Mouse (Mus musculus): Measurements from ENCODE around the gene Akr1c6. TPM values are rescaled to one million over a fixed set of nuclear protein-coding genes. Genes with fewer than 3 reads are reported as not detected.
"Not testable (repeated sequence)": the region's sequence is repeated elsewhere in the genome, so short reads cannot be mapped to it uniquely, and the experiment has no call there.

The Akr1c6 gene
- total RNA-seq (2021) = not detected
- long read RNA-seq, experiment 1 = 0 reads
- long read RNA-seq, experiment 2 = 0 reads

DNA sequence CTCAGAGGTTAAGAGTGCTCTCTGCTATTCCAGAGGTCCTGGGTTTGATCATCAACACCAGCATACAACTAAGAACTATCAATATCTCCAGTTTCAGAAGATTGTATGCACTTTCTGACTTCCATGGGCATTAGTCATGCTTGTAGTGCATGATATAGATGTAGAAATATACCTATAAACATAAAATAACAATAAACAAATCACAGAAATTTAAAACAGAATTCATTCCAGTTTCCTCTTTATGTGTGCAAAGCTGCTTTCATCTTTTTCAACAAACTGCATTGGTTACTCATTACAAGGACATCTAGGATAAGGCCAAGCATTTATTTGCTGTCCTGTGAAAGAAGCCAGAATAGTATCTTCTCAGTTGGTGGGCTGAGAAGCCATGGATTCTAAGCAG lies at the start of gene Akr1c6:
TSS of gene Akr1c6 (plus strand) at position 301 of the 400 bp plus-strand sequence.
- no peak for DNase-seq

DNA sequence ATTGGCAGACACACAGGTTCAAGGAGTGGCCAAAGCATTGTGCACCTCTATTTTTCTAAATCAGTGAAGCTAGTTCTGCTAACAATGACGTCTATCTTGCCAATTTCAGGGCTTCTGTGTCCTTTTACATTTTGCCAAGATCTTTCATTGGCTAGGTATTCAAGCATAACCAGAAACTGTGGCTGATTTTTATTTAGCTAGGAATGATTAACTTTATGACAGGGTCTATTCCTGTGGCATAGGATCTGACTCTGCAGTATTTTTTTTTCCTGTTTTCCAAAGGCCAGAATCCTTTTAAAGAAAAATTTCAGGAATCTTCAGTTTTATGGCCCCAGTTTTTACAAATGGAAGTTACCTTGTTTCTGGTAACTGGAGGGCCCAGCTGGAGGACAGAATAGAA lies 49.2 kb upstream of the Akr1c6 start:
- no peak for DNase-seq

- no peak for DNase-seq
Observed at GRCm38 (mm10) chr13:4385541-4385940, 48.6 kb upstream of the Akr1c6 start.

DNA sequence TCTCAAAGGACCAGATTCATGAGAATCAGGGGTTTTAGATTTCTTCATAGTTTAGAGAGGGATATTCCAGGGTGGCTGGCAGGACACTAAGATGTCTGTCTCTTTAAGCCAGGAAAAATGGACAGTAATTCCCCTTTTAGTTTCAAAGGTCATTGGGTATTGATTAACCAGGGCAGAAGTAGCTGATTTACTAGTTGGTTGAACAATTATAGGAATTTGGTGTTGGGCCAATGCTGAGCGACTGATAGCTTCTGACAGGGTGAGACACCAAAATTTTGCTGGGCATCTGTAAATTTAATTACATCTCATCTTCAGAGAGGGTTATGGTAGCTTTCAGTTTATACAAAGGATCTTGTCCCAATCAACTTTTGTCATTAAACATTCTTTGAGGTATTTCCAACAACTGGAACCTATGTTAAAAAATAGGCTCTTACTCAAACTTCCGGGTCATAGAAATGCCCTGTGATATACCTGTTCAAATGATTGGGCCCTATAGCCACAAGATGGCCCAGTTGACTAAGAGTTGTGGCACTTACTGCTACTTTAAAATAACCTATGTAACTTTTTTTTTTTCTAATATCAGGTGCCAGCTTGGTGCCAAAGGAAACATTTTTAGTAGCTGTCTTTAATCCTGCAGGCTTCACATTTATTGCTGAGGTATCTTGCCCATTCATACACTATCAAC lies 45.2 kb upstream of the Akr1c6 start:
- no peak for DNase-seq

GRCm38 (mm10) chr13:4400360-4400759 lies 33.7 kb upstream of the Akr1c6 start:
- DNase-seq = not testable (repeated sequence)

- DNase-seq = no peak
Observed at GRCm38 (mm10) chr13:4400831-4401230, 33.3 kb upstream of the Akr1c6 start.

DNA sequence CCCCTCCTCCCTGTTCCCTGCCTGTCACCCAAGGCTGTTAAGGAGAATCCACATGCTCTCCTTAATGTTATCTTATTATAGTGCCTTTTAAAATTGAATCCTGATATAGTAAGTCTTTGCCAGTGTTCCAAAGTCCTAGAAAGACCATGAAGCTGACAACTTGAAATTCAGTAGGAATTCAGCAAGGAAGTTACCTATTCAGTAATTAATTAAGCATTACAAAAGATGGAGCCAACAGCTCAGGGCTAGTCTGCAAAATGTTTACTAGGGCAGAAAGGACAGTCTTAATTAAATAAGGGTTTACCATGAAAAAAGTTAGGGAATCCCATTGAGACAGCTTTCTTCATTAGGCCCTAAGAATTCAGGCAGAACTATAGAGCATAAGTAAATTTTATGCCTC lies 31.9 kb upstream of the Akr1c6 start:
- DNase-seq = no peak

DNA sequence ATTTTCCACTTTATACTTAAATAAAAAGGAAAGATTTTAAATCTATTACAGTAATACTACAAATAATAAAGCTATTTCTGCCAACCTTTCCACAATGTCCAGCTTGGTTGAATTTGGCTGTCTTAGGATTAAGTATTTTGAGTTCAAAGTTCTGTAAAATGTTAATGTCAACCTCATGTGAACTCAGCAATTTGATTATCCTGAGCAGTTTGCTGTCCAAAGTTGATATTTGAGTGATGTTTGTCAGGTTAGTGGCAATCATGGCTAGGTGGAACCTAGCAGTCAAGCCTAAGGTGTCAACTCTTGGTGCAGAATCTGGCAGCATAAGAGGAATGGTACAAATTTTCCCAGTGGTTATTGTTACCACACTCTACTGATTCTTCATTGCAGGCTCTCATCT lies 29.4 kb upstream of the Akr1c6 start:
- no peak for DNase-seq

DNA sequence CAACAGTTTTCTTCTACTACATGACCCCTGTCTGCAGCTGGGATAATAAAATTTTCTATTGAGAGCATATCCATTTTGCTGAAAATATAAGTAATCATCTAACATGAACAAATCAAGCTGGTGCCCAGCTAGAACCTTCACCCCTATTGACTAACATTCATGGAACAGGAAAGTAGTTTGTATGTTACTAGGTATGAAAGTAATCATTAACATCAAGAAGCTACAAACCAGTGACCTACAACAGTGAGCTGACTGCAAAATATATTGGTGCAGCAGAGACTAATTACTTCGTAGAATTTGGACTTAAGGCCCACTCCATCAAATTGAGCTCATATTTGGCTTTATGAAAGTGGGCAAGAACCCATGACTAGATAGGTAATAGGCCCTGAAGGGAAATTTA lies 27.3 kb upstream of the Akr1c6 start:
- DNase-seq = no peak

DNA sequence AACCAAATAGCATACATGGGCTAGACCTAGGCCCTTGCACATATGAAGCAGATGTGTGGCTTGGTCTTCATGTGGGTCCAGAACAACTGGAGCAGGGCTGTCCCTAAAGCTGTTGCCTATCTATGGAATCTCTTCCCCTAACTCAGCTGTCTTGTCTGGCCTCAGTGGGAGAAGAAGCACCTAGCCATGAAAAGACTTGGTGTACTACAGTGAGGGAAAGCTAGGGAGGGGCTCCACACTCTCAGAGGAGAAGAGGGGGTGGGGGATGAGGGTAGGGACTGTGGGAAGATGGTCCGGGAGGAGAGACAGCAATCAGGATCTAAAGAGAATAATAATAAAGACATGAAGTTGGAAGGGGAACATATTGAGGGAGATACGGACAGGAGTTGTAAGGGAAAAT lies 5.5 kb upstream of the Akr1c6 start:
- no peak for DNase-seq

DNA sequence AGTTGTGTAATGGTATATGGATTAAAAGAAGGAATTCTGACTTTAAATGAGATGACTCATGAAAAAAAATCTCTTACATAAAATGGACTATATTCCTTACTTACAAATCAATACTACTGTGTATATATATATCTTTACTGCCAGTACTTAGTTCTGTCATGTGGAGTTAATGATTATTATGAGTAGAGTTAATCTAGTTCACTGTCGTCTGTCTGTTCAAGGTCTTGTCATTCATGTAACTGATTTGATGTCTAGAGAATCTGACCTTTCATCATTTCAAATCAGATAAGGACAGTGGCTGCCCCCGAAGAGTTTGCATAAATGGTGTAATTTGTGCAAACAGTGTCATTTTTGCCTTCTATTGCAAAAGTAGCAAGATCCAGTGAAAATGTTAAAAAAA lies 5.1 kb upstream of the Akr1c6 start:
- DNase-seq = no peak

DNA sequence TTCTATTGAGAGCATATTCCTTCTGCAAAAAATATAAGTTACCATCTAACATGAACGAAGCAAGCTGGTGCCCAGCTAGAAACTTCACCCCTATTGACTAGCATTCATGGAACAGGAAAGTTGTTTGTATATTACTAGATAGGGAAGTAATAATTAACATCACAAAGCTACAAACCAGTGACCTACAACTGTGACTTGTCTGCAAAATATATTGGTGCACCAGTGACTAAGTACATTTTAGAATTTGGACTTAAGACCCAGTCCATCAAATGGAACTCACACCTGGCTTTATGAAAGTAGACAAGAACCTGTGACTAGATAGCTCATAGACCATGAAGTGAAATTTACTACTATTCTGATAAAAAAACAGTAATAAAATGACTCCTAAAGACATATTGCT lies 3.0 kb upstream of the Akr1c6 start:
- no peak for DNase-seq

DNA sequence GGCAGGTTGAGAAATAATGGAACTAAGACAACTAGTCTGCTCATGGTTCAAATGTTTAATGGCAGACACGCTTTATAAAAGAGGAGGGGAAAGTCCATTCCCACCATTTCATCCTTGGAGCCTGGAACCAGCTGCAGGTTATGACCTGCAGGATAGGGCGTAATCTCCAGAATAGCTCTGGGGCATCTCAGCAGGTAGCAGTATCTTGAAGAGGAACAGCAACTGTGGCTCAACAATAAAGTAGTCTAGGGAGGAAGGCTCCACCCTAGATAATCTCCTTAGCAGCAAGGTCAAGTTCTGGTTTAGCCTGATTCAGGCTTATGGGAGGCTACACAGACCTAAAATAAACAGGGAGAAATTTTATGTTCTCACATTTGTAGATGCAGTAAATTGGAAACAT lies 31.5 kb downstream of the Akr1c6 start:
- DNase-seq = no peak

DNA sequence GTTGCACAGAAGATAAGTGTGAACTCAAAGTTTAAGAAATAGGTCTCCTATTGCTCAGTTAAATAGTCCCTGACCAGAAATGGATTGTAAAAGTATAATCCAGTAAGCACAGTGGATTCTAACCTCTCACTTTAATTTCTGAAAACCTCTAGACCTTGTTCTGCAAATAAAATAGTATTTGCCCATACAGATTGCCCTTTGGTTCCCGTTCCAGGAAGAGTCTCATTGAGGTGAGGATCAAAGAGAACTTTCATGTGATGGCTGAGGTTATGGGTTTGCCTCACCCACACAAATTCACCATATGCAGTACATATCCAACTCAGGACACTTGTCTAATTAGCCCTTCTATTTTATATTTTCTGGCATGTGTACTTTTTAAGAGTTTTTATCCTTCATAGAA lies 33.8 kb downstream of the Akr1c6 start:
- no peak for DNase-seq

Other genes starting within 250 kb of the Akr1c6 start
- 1 to 10 TPM; 1.2 to 1.3 TPM for gene Akr1c13, start 243.2 kb upstream of the Akr1c6 start, total RNA-seq (2021)
- gene Akr1c19, start 205.6 kb upstream of the Akr1c6 start, total RNA-seq (2021) = 1 to 10 TPM; 2.0 to 2.1 TPM
- not detected for gene Akr1c12, start 154.9 kb upstream of the Akr1c6 start, total RNA-seq (2021)
- gene Akr1c20, start 89.0 kb downstream of the Akr1c6 start, total RNA-seq (2021) = not detected
- not detected for gene Akr1c21, start 139.8 kb downstream of the Akr1c6 start, total RNA-seq (2021)
- 10 to 100 TPM; 17.1 to 21.2 TPM for gene Akr1e1, start 174.9 kb downstream of the Akr1c6 start, total RNA-seq (2021)